Mouse (Mus musculus) CH12.LX (cell line): Measurements from ENCODE around the gene Pds5b. TPM values are rescaled to one million over a fixed set of nuclear protein-coding genes. Genes with fewer than 3 reads are reported as not detected.
A peak's percentile ranks its signal among the peaks of the same experiment; 100 is the strongest.

Experiments
- DNase-seq: peaks from one replicate; pipeline ENCODE4 v3.0.0-alpha.2; 2013; ENCODE audit errors: extremely low read depth
- H3K27ac ChIP-seq: 2 replicates; pipeline ENCODE4 v1.5.1; 2012; ENCODE audit warnings: low read depth, mild to moderate bottlenecking, control low read depth, moderate library complexity; ENCODE audit not compliant: insufficient read depth
- H3K27me3 ChIP-seq: replicated peaks from 2 replicates; pipeline ENCODE3; 2012; ENCODE audit warnings: inconsistent platforms
- H3K36me3 ChIP-seq, 2 experiments: replicated peaks in 1 of 2; 2 replicates each; pipeline versions ENCODE3 to v1.6.1; 2012; ENCODE audit warnings: inconsistent platforms in 1 of 2, low read length in 1 of 2, mild to moderate bottlenecking in 1 of 2, mixed read lengths in 1 of 2, moderate library complexity in 1 of 2; ENCODE audit not compliant: control insufficient read depth in 1 of 2, insufficient read depth in 1 of 2
- H3K4me1 ChIP-seq, 2 experiments: 2 replicates each; pipeline ENCODE4 v1.6.1; 2012; ENCODE audit warnings: inconsistent platforms in 1 of 2, moderate library complexity in 1 of 2; ENCODE audit not compliant: insufficient read depth in 2 of 2, control insufficient read depth in 1 of 2
- H3K4me2 ChIP-seq: 2 replicates; pipeline ENCODE4 v1.6.1; 2012; ENCODE audit warnings: low read depth, mild to moderate bottlenecking, control low read depth; ENCODE audit not compliant: poor library complexity, insufficient read depth, severe bottlenecking
- H3K4me3 ChIP-seq, 3 experiments: fragments of 150-350 bp in 1 of 3; sonication (generic) in 1 of 3; replicated peaks in 1 of 3; 2 replicates each; pipeline versions ENCODE3 to v1.5.1; 2011 to 2012; ENCODE audit warnings: low read depth in 2 of 3, low read length in 2 of 3, mild to moderate bottlenecking in 2 of 3, moderate library complexity in 2 of 3, control low read depth in 1 of 3, improper control_type of control experiment in 1 of 3, inconsistent platforms in 1 of 3, mixed read lengths in 1 of 3; ENCODE audit not compliant: poor library complexity in 1 of 3
- H3K79me2 ChIP-seq: replicated peaks from 2 replicates; pipeline ENCODE4 v1.6.1; 2012; ENCODE audit warnings: mild to moderate bottlenecking, moderate library complexity; ENCODE audit not compliant: control insufficient read depth, poor library complexity, insufficient read depth, severe bottlenecking; ENCODE audit errors: extremely low read depth
- H3K9ac ChIP-seq: 2 replicates; pipeline ENCODE4 v1.6.1; 2012; ENCODE audit warnings: low read depth, mild to moderate bottlenecking, control low read depth, moderate library complexity; ENCODE audit not compliant: insufficient read depth
- H3K9me3 ChIP-seq: replicated peaks from 2 replicates; pipeline ENCODE3; 2012; ENCODE audit warnings: low read length, inconsistent platforms, mixed read lengths
- BHLHE40 ChIP-seq: IDR thresholded peaks from 2 replicates; pipeline ENCODE4 v1.6.1; 2011; ENCODE audit warnings: mild to moderate bottlenecking, low read depth, low read length, improper control_type of control experiment
- CHD2 ChIP-seq: IDR thresholded peaks from 2 replicates; pipeline ENCODE4 v1.6.1; 2011; ENCODE audit warnings: low read length, improper control_type of control experiment
- E2F4 ChIP-seq: IDR thresholded peaks from 2 replicates; pipeline ENCODE4 v1.6.1; 2011; ENCODE audit warnings: low read depth, low read length, improper control_type of control experiment; ENCODE audit not compliant: insufficient replicate concordance
- EP300 ChIP-seq: IDR thresholded peaks from 2 replicates; pipeline ENCODE4 v1.6.1; 2011; ENCODE audit warnings: low read length, improper control_type of control experiment
- ETS1 ChIP-seq: conservative IDR thresholded peaks from 2 replicates; pipeline ENCODE4 v1.6.1; 2012; ENCODE audit warnings: low read depth, mild to moderate bottlenecking, inconsistent platforms, low read length, improper control_type of control experiment, moderate library complexity
- IRF4 ChIP-seq: IDR thresholded peaks from 2 replicates; pipeline ENCODE4 v1.6.1; 2014; ENCODE audit warnings: low read depth, mild to moderate bottlenecking, inconsistent platforms, low read length, improper control_type of control experiment
- MAFK ChIP-seq: IDR thresholded peaks from 2 replicates; pipeline ENCODE4 v1.6.1; 2011; ENCODE audit warnings: low read length, improper control_type of control experiment; ENCODE audit not compliant: insufficient replicate concordance
- MAX ChIP-seq: IDR thresholded peaks from 2 replicates; pipeline ENCODE4 v1.6.1; 2011; ENCODE audit warnings: low read length, improper control_type of control experiment
- MEF2A ChIP-seq: IDR thresholded peaks from 2 replicates; pipeline ENCODE4 v1.6.1; 2014; ENCODE audit warnings: low read depth, mild to moderate bottlenecking, inconsistent platforms, low read length, improper control_type of control experiment, borderline replicate concordance
- PAX5 ChIP-seq: IDR thresholded peaks from 2 replicates; pipeline ENCODE4 v1.6.1; 2012; ENCODE audit warnings: low read length, inconsistent platforms, mixed read lengths
- TBP ChIP-seq: conservative IDR thresholded peaks from 2 replicates; pipeline ENCODE4 v1.6.1; 2011; ENCODE audit warnings: low read depth, low read length, improper control_type of control experiment
- UBTF ChIP-seq: IDR thresholded peaks from 2 replicates; pipeline ENCODE4 v1.6.1; 2012; ENCODE audit warnings: low read depth, mild to moderate bottlenecking, inconsistent platforms, low read length, improper control_type of control experiment, moderate library complexity
- ZC3H11A ChIP-seq: IDR thresholded peaks from 2 replicates; pipeline ENCODE4 v1.6.1; 2012; ENCODE audit warnings: low read depth, mild to moderate bottlenecking, inconsistent platforms, low read length, improper control_type of control experiment
- ZMIZ1 ChIP-seq: IDR thresholded peaks from 2 replicates; pipeline ENCODE4 v1.6.1; 2012; ENCODE audit warnings: low read depth, mild to moderate bottlenecking, inconsistent platforms, low read length, improper control_type of control experiment
- ZNF384 ChIP-seq: IDR thresholded peaks from 2 replicates; pipeline ENCODE4 v1.6.1; 2012; ENCODE audit warnings: low read depth, low read length, improper control_type of control experiment, inconsistent platforms
- dilution Hi-C: fragments of 300-500 bp; cut with MboI; formaldehyde crosslinking; loops from 2 replicates; pipeline ENCODE4 v1.14.3; 2020; ENCODE audit warnings: low sequenced_read_pairs; ENCODE audit not compliant: extremely low pct_unique_long_range_greater_than_20kb, extremely low pct_ligation_motif_present
- in situ Hi-C: fragments of 300-500 bp; cut with MboI; formaldehyde crosslinking; loops from 3 replicates; pipeline ENCODE4 v1.14.3; 2019; ENCODE audit warnings: low sequenced_read_pairs, low pct_ligation_motif_present, low pct_unique_long_range_greater_than_20kb, mixed read lengths
- polyA plus RNA-seq: library from polyadenylated mRNA; unstranded; fragments of >175 nt; gene quantifications from 2 replicates; pipeline ENCODE4 v1.2.1, GENCODE M21; 2012; ENCODE audit warnings: low read depth; ENCODE audit not compliant: insufficient read length
- total RNA-seq, 2 experiments: library from RNA; depleted of rRNA; stranded (reverse); fragments of 300-350 nt in 1 of 2; fragments of >200 nt in 1 of 2; gene quantifications; 2 replicates each; pipeline ENCODE4 v1.2.3; 2012 to 2014

Pds5b gene
- total and polyA plus RNA-seq, 3 experiments: 14.3 to 31.1 (median 27.4) TPM

GRCm38 (mm10) chr5:150836782-150837181 is 163.2 kb downstream of the Pds5b start:
- dilution Hi-C loops: no loop called here

GRCm38 (mm10) chr5:150839688-150840541 is 166.4 kb downstream of the Pds5b start:
- H3K36me3 ChIP-seq: no peaks in the 10 kb centered on the region
- H3K4me3 ChIP-seq: no peak overlapping the region
- no peak overlapping the region for H3K27ac ChIP-seq
- H3K4me2 ChIP-seq: no peak overlapping the region
- dilution Hi-C loops (no loop called here), in situ Hi-C loops (no loop called here)
- TF ChIP-seq ZMIZ1 (no peak), MAFK (no peak), ETS1 (no peak), TBP (no peak), MEF2A (no peak), E2F4 (no peak), MAX (no peak), ZNF384 (no peak), IRF4 (no peak)
- DNase-seq: peak; percentile 21
- H3K27me3 ChIP-seq: no peaks in the 10 kb centered on the region
- H3K9ac ChIP-seq: no peak overlapping the region
- H3K4me1 ChIP-seq: peaks cover 6 to 13% of the 10 kb centered on the region in 2 experiments; a peak in 3 of 4 replicates
- no peaks in the 10 kb centered on the region for H3K9me3 ChIP-seq
- H3K79me2 ChIP-seq: no peaks in the 10 kb centered on the region

More at GRCm38 (mm10) chr5:150836782-150837181, 163.2 kb downstream of the Pds5b start:
- DNase-seq: no peak
- Histone ChIP-seq H3K4me3 (no peak overlapping the region), H3K27me3 (no peaks in the 10 kb centered on the region), H3K4me1 (peaks cover 6 to 13% of the 10 kb centered on the region in 2 experiments; a peak in 3 of 4 replicates), H3K79me2 (no peaks in the 10 kb centered on the region), H3K36me3 (no peaks in the 10 kb centered on the region), H3K9ac (no peak overlapping the region), H3K9me3 (no peaks in the 10 kb centered on the region), H3K4me2 (0 out of 2 replicates have a peak overlapping the region, but pooled peaks have one; percentile 12), H3K27ac (no peak overlapping the region)
- in situ Hi-C loops: no loop called here
- TF ChIP-seq ZNF384: no peak
- TF ChIP-seq PAX5: no peak
- TF ChIP-seq BHLHE40: no peak
- TF ChIP-seq ZC3H11A: no peak
- TF ChIP-seq UBTF: no peak
- no peak for TF ChIP-seq CHD2
- 0 out of 2 replicates have a peak, but pooled peaks have one; percentile 14 for TF ChIP-seq IRF4
- no peak for TF ChIP-seq EP300
